In the genomic region with DNA sequence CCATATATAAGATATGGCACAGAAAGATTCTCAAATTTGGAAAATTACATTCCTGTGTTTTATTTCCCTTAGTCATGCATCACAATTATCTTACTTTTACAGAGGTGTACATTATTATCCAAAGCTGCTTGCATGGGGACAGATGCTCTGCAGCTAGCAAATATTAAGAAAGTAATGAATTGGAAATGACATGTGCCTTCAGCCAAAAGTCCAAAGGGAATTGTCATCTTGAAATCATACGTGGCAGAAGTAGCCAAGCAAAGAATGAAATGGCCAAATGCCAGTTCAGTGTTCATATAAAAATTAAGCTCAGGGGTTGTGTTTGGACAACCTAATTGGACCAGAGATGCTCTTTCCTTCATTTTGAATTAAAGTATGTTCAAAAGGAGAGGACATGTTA, we compare ENCODE assay signal across 18 mouse cellular contexts.
A peak's percentile ranks its signal among the peaks of the same experiment; 100 is the strongest.
DNase-seq lines count a peak whose midpoint lies in the region; ATAC-seq and TF ChIP-seq lines count a peak whose summit lies in the region.
"Had no signal": no experiment of that assay in that cellular context is flagged by ENCODE, and none has a peak within 500 bp of the region (broad histone marks: within the 10 kb centered on the region; RNA-seq: fewer than 3 reads in every experiment).

No protein-coding gene starts in this region.

- ATAC-seq in hindbrain, embryonic 14.5 days (ENCODE audit: low FRiP score) = no peak
- no peak for ATAC-seq in hindbrain, embryonic 11.5 days (ENCODE audit: low FRiP score)
- no peak for ATAC-seq in forebrain, embryonic 13.5 days
- ATAC-seq: forebrain, embryonic 14.5 days; intestine, embryonic 16.5 days had no signal

- no peaks in the 10 kb centered on the region for H3K27me3 ChIP-seq in hindbrain, embryonic 14.5 days (ENCODE audit: control insufficient read depth, insufficient read depth, low read length)
- no peaks in the 10 kb centered on the region for H3K27me3 ChIP-seq in hindbrain, embryonic 11.5 days (ENCODE audit: control insufficient read depth, insufficient read depth, low read length)
- no peaks in the 10 kb centered on the region for H3K27me3 ChIP-seq in forebrain, embryonic 13.5 days
- H3K27me3 ChIP-seq: embryonic facial prominence, embryonic 13.5 days; heart, embryonic 13.5 days had no signal

- H3K27ac ChIP-seq in hindbrain, embryonic 14.5 days = no peak overlapping the region
- H3K27ac ChIP-seq in hindbrain, embryonic 11.5 days (ENCODE audit: low read depth, low read length) = no peak overlapping the region
- H3K27ac ChIP-seq in forebrain, embryonic 13.5 days = no peak overlapping the region
- H3K27ac ChIP-seq: embryonic facial prominence, embryonic 13.5 days; gastrocnemius, adult 2 months; heart, embryonic 13.5 days had no signal

- TF ChIP-seq POLR2A in brain, embryonic 14.5 days (IDR thresholded peaks at IDR 0.05; ENCODE audit: borderline replicate concordance, extremely low read depth, insufficient read depth, insufficient read length, poor library complexity, severe bottlenecking) = no peak

- no peaks in the 10 kb centered on the region for H3K4me1 ChIP-seq in hindbrain, embryonic 14.5 days (replicated peaks; ENCODE audit: control insufficient read depth, insufficient read depth, low read length)
- H3K4me1 ChIP-seq in hindbrain, embryonic 11.5 days (replicated peaks; ENCODE audit: control insufficient read depth, insufficient read depth, low read length) = no peaks in the 10 kb centered on the region
- no peaks in the 10 kb centered on the region for H3K4me1 ChIP-seq in forebrain, embryonic 13.5 days
- H3K4me1 ChIP-seq: embryonic facial prominence, embryonic 13.5 days; heart, embryonic 13.5 days had no signal

- intact Hi-C loops in left cerebral cortex, postnatal 4 days (cut with DNase I) = no loop called here
- intact Hi-C loops in left cerebral cortex, postnatal 10 days (cut with DNase I) = no loop called here

- no peak overlapping the region for H3K4me2 ChIP-seq in hindbrain, embryonic 14.5 days (replicated peaks)
- H3K4me2 ChIP-seq in hindbrain, embryonic 11.5 days (replicated peaks; ENCODE audit: low read depth, low read length) = no peak overlapping the region
- H3K4me2 ChIP-seq in forebrain, embryonic 13.5 days = no peak overlapping the region
- H3K4me2 ChIP-seq: embryonic facial prominence, embryonic 13.5 days; heart, embryonic 13.5 days had no signal

- whole genome bisulfite sequencing in hindbrain, embryonic 14.5 days = 30% methylated on average over 1 of the region's 1 CpGs
- 61% methylated on average over 1 of the region's 1 CpGs for WGBS in hindbrain, embryonic 11.5 days
- WGBS in forebrain, embryonic 13.5 days = 81% methylated on average over 1 of the region's 1 CpGs

- no peak overlapping the region for H3K4me3 ChIP-seq in hindbrain, embryonic 14.5 days (replicated peaks; ENCODE audit: low read length)
- H3K4me3 ChIP-seq in hindbrain, embryonic 11.5 days (ENCODE audit: low read depth, low read length) = no peak overlapping the region
- no peak overlapping the region for H3K4me3 ChIP-seq in forebrain, embryonic 13.5 days
- H3K4me3 ChIP-seq: embryonic facial prominence, embryonic 13.5 days; gastrocnemius, adult 2 months; heart, embryonic 13.5 days had no signal

- no peaks in the 10 kb centered on the region for H3K9me3 ChIP-seq in hindbrain, embryonic 14.5 days (ENCODE audit: control insufficient read depth, low read length)
- no peaks in the 10 kb centered on the region for H3K9me3 ChIP-seq in hindbrain, embryonic 11.5 days (ENCODE audit: control insufficient read depth, low read length)
- no peaks in the 10 kb centered on the region for H3K9me3 ChIP-seq in forebrain, embryonic 13.5 days (replicated peaks)
- H3K9me3 ChIP-seq: embryonic facial prominence, embryonic 13.5 days; heart, embryonic 13.5 days had no signal

- no peak overlapping the region for H3K9ac ChIP-seq in hindbrain, embryonic 14.5 days
- no peak overlapping the region for H3K9ac ChIP-seq in hindbrain, embryonic 11.5 days (ENCODE audit: low read depth, low read length)
- no peak overlapping the region for H3K9ac ChIP-seq in forebrain, embryonic 13.5 days
- H3K9ac ChIP-seq: embryonic facial prominence, embryonic 13.5 days; heart, embryonic 13.5 days had no signal

- TF ChIP-seq CTCF in brain, embryonic 14.5 days (IDR thresholded peaks at IDR 0.05; ENCODE audit: borderline replicate concordance, extremely low read depth, insufficient read depth, insufficient read length) = no peak

- no peaks in the 10 kb centered on the region for H3K36me3 ChIP-seq in hindbrain, embryonic 14.5 days (replicated peaks; ENCODE audit: control insufficient read depth, insufficient read depth)
- no peaks in the 10 kb centered on the region for H3K36me3 ChIP-seq in hindbrain, embryonic 11.5 days (ENCODE audit: control insufficient read depth, insufficient read depth, low read length)
- no peaks in the 10 kb centered on the region for H3K36me3 ChIP-seq in forebrain, embryonic 13.5 days (ENCODE audit: poor library complexity, severe bottlenecking)
- H3K36me3 ChIP-seq: embryonic facial prominence, embryonic 13.5 days; heart, embryonic 13.5 days had no signal

- peak; percentile 63 for DNase-seq in hindbrain, embryonic 14.5 days (ENCODE audit: low spot score)
- DNase-seq in hindbrain, embryonic 11.5 days (ENCODE audit: low spot score) = no peak
- peak; percentile 38 for DNase-seq in left cerebral cortex, postnatal 4 days
- no peak for DNase-seq in left cerebral cortex, postnatal 10 days (ENCODE audit: extremely low spot score in 1 of 2, low spot score in 2 of 2)
- DNase-seq in brain, embryonic 14.5 days (ENCODE audit: low read depth) = peak; percentile 49
- peak; percentile 66 for DNase-seq in retina, postnatal 1 day
- DNase-seq: adrenal gland, postnatal 10 days; cerebellum, adult 18-20 months; cerebellum, postnatal 25 days; gastrocnemius, adult 2 months; gastrocnemius, postnatal 25 days; heart, postnatal 36 days; kidney, adult 2 months had no signal

Comparison
In these comparisons a context has a peak if more than half of its experiments do, and no peak if none do; other contexts are left out.
1. DNase-seq: peak in hindbrain, embryonic 14.5 days (single experiment), left cerebral cortex, postnatal 4 days (single experiment), brain, embryonic 14.5 days (single experiment) and retina, postnatal 1 day (single experiment); none in hindbrain, embryonic 11.5 days (single experiment) and left cerebral cortex, postnatal 10 days (0 of 2).